Mouse (Mus musculus) stomach, embryonic 16.5 days (tissue): ENCODE data around the gene Ccnd3. TPM values are rescaled to one million over a fixed set of nuclear protein-coding genes. Genes with fewer than 3 reads are reported as not detected.
"Not testable (repeated sequence)": the region's sequence is repeated elsewhere in the genome, so short reads cannot be mapped to it uniquely, and the experiment has no call there.

Source experiments
- ATAC-seq: fragments of 200-750 bp; cut with Nextera tagmentation; 2 replicates; pipeline ENCODE4 v1.8.0; 2017; ENCODE audit warnings: moderate number of reproducible peaks, moderate TSS enrichment; ENCODE audit not compliant: insufficient read depth, low FRiP score
- H3K27ac ChIP-seq: fragments of 300-500 bp; sonication (generic); 2 replicates; pipeline ENCODE4 v1.5.1; 2014; ENCODE audit warnings: low read length
- H3K27me3 ChIP-seq: fragments of 300-500 bp; sonication (generic); 2 replicates; pipeline ENCODE4 v1.6.1; 2014; ENCODE audit warnings: low read length, control low read depth, mixed read lengths; ENCODE audit not compliant: control insufficient read depth, insufficient read depth
- H3K36me3 ChIP-seq: fragments of 300-500 bp; sonication (generic); 2 replicates; pipeline ENCODE4 v1.6.1; 2014; ENCODE audit warnings: low read length; ENCODE audit not compliant: control insufficient read depth, insufficient read depth
- H3K4me1 ChIP-seq: fragments of 300-500 bp; sonication (generic); 2 replicates; pipeline ENCODE4 v1.6.1; 2014; ENCODE audit warnings: low read length, control low read depth, mixed read lengths; ENCODE audit not compliant: control insufficient read depth, insufficient read depth
- H3K4me2 ChIP-seq: fragments of 300-500 bp; sonication (generic); 2 replicates; pipeline ENCODE4 v1.6.1; 2014; ENCODE audit warnings: low read depth, low read length, mixed read lengths
- H3K4me3 ChIP-seq: fragments of 300-500 bp; sonication (generic); replicated peaks from 2 replicates; pipeline ENCODE4 v1.5.1; 2014; ENCODE audit warnings: mild to moderate bottlenecking, low read length
- H3K9ac ChIP-seq: fragments of 300-500 bp; sonication (generic); 2 replicates; pipeline ENCODE4 v1.6.1; 2014; ENCODE audit warnings: low read length
- H3K9me3 ChIP-seq: fragments of 300-500 bp; sonication (generic); replicated peaks from 2 replicates; pipeline ENCODE4 v1.6.1; 2016; ENCODE audit warnings: low read length, control low read depth; ENCODE audit not compliant: control insufficient read depth
- WGBS: fragments of 180-500 bp; shearing (Covaris S2); extraction: QIAGEN DNeasy Blood & Tissue Kit; methylation state at CpG from one replicate; pipeline ENCODE4 v1.1.7; 2014; 5-methylcytosine and 5-hydroxymethylcytosine counted together
- polyA plus RNA-seq: library from polyadenylated mRNA; unstranded; fragments of >200 nt; fragmentation: Nextera tagmentation; extraction: Ambion mirVana; gene quantifications from 2 replicates; pipeline ENCODE4 v1.2.1, GENCODE M21; 2015

Ccnd3 gene
- polyA plus RNA-seq, 1 experiment from 2014 or later, result 340 TPM

DNA sequence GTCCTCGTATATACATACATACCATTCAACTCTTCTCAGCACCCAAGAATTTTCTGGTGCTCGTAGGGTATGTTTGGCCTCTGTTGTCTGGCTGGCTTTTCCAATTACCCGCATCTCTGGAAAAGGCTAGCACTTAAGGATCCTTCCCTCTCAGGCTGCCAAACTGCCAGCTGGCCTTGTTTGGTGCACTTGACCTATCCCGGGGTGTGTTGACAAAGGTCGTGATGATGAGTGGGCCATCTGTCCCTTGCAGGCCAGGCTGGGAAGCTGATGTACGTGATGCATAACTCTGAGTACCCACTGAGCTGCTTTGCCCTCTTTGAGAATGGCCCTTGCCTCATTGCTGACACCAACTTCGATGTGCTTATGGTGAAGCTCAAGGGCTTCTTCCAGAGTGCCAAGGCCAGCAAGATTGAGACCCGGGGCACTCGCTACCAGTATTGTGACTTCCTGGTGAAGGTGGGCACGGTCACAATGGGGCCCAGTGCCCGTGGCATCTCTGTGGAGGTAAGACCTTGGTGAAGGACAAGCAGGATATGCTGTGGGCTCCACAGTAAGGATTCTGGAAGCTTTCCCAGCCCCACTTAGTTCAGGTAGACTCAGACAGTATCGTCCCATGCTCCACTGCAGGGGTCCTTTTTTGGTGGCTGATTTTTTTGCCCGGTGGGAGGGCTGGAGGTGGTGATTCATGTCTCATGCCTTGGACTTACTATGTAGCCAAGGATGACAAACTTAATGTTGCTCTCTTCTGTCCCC, 113.9 kb downstream of the Ccnd3 start:
- ATAC-seq, result no peak
- H3K4me2 ChIP-seq, result no peak overlapping the region
- peaks cover 17% of the 10 kb centered on the region for H3K36me3 ChIP-seq
- no peaks in the 10 kb centered on the region for H3K27me3 ChIP-seq
- no peaks in the 10 kb centered on the region for H3K9me3 ChIP-seq
- 84% methylated on average over 13 of the region's 13 CpGs for WGBS
- no peaks in the 10 kb centered on the region for H3K4me1 ChIP-seq
- H3K4me3 ChIP-seq, result no peak overlapping the region
- no peak overlapping the region for H3K27ac ChIP-seq
- no peak overlapping the region for H3K9ac ChIP-seq

DNA sequence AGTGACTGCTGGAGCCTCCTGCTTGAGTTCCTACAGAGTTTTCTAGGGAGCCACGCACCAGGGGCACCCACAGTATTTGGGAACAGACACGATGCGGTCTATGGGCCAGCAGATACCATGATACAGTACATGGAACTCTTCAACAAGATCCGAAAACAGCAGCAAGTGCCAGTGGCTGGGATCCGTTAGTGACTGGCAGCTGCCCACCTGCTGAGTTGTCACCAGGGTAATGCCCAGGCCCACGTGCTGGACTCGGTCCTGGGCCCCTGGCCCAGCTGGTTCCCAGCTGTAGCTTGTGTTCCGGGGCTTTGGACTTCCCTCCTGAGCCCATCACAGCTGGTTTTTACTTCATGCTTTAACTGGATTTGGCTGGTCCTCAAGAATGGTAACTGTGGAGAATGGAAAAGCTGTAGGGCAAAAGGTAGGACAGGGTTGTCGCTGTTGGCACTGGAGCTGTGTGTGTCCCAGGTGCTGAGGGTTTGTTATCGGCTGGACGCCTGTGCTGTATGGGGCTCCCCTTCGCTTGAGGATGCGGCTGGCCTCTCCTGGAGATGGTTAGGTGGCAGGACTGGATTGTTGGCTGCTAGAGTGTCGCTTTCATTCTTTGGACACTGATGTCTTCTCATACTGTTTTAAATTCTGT, 118.2 kb downstream of the Ccnd3 start:
- no peak overlapping the region for H3K27ac ChIP-seq
- no peak overlapping the region for H3K4me3 ChIP-seq
- peaks cover 20% of the 10 kb centered on the region for H3K36me3 ChIP-seq
- no peak overlapping the region for H3K4me2 ChIP-seq
- H3K9me3 ChIP-seq, result no peaks in the 10 kb centered on the region
- H3K9ac ChIP-seq, result no peak overlapping the region
- H3K4me1 ChIP-seq, result no peaks in the 10 kb centered on the region
- WGBS, result 95% methylated on average over 14 of the region's 14 CpGs
- no peaks in the 10 kb centered on the region for H3K27me3 ChIP-seq
- no peak for ATAC-seq

DNA sequence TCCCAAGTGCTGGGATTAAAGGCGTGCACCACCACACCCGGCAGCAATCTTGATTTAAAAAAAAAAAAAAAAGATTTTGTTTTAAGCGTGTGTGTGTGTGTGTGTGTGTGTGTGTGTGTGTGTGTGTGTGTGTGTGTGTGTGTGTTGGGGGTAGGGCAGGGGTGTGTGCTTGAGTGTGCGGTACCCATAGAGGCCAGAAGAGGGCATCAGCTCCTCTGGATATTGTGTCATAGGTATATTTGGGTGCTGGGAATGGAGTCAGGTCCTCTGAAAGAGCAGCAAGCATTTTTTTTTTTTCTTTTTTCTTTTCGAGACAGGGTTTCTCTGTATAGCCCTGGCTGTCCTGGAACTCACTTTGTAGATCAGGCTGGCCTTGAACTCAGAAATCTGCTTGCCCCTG, 119.7 kb downstream of the Ccnd3 start:
- H3K9me3 ChIP-seq, ATAC-seq, H3K4me3 ChIP-seq, H3K27me3 ChIP-seq, H3K4me2 ChIP-seq, H3K4me1 ChIP-seq, H3K9ac ChIP-seq, H3K27ac ChIP-seq: not testable (repeated sequence)
- WGBS, result 100% methylated on average over 4 of the region's 5 CpGs
- H3K36me3 ChIP-seq, result peaks cover 15% of the 10 kb centered on the region

DNA sequence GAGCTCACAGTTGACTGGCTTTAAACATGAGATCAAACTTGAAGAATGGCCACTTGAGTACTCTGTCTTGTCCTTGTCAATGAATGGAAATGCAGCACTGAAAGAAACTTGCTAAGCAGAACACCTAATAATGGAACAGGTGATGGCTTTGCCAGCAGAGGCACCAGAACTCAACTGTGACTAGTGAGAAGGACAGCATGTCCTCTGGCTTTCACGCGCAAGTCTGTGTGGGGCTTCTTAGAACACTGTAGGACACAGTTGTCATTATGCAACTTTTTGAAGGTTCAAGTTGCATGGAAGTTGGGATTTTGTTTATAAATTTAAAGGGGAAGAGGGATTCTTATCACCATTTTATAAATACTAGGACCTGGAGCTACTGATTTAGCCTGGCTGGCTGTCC, 120.2 kb downstream of the Ccnd3 start:
- H3K9me3 ChIP-seq, result no peaks in the 10 kb centered on the region
- H3K4me2 ChIP-seq, result no peak overlapping the region
- WGBS, result 92% methylated on average over 2 of the region's 2 CpGs
- ATAC-seq, result no peak
- H3K9ac ChIP-seq, result no peak overlapping the region
- H3K4me1 ChIP-seq, result peaks cover 3% of the 10 kb centered on the region; the same call in 1 of the 2 replicates
- H3K4me3 ChIP-seq, result no peak overlapping the region
- peaks cover 15% of the 10 kb centered on the region for H3K36me3 ChIP-seq
- no peaks in the 10 kb centered on the region for H3K27me3 ChIP-seq
- no peak overlapping the region for H3K27ac ChIP-seq

DNA sequence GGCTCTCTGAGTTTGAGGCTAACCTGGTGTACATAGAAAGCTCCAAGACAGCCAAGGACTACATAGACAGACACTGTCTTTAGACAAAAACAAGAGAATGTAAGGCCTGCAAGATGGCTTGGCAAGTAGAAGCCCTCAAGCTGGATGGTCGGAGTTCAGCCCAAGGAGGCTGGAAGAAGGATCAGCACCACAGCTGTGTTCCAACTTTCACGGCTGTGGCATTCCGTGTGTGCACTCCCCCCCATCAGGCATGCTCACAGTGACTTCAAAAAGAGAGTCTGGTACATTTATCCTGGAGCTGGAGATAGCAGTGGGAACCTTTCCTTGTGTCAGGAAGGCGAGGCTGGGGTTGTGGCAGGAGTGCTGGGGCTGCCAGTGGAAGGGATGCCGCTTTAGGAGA, 121.2 kb downstream of the Ccnd3 start:
- WGBS, result 84% methylated on average over 5 of the region's 5 CpGs
- Histone ChIP-seq H3K27me3 (no peaks in the 10 kb centered on the region), H3K9me3 (no peaks in the 10 kb centered on the region), H3K27ac (no peak overlapping the region), H3K4me3 (no peak overlapping the region), H3K9ac (no peak overlapping the region), H3K4me2 (no peak overlapping the region), H3K4me1 (peaks cover 7% of the 10 kb centered on the region; the same call in 1 of the 2 replicates), H3K36me3 (peaks cover 15% of the 10 kb centered on the region)
- ATAC-seq, result no peak

DNA sequence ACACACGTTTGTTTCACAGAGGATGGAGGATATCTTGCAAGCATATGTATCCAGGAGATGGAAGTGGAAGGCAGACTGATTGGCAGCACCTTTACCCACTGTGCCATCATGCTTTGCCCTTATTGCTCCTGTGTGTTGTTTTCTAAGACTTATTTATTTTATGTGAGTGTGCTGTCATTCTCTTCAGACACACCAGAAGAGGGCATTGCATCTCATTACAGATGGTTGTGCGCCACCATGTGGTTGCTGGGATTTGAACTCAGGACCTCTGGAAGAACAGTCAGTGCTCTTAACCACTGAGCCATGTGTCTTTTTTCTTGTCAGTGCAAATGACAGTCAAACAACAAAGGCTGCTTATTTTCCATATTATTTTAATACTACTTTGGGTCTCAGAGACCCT, 122.9 kb downstream of the Ccnd3 start:
- no peaks in the 10 kb centered on the region for H3K9me3 ChIP-seq
- 68% methylated on average over 2 of the region's 2 CpGs for WGBS
- H3K36me3 ChIP-seq, result peaks cover 15% of the 10 kb centered on the region
- 0 out of 2 replicates have a peak overlapping the region, but pooled peaks have one; percentile 94 for H3K27ac ChIP-seq
- peak overlapping the region; percentile 97; the same call in 1 of the 2 replicates for H3K4me2 ChIP-seq
- no peak overlapping the region for H3K4me3 ChIP-seq
- no peak for ATAC-seq
- peak overlapping the region; percentile 79 for H3K9ac ChIP-seq
- H3K27me3 ChIP-seq, result no peaks in the 10 kb centered on the region
- H3K4me1 ChIP-seq, result peaks cover 8% of the 10 kb centered on the region; the same call in 1 of the 2 replicates

DNA sequence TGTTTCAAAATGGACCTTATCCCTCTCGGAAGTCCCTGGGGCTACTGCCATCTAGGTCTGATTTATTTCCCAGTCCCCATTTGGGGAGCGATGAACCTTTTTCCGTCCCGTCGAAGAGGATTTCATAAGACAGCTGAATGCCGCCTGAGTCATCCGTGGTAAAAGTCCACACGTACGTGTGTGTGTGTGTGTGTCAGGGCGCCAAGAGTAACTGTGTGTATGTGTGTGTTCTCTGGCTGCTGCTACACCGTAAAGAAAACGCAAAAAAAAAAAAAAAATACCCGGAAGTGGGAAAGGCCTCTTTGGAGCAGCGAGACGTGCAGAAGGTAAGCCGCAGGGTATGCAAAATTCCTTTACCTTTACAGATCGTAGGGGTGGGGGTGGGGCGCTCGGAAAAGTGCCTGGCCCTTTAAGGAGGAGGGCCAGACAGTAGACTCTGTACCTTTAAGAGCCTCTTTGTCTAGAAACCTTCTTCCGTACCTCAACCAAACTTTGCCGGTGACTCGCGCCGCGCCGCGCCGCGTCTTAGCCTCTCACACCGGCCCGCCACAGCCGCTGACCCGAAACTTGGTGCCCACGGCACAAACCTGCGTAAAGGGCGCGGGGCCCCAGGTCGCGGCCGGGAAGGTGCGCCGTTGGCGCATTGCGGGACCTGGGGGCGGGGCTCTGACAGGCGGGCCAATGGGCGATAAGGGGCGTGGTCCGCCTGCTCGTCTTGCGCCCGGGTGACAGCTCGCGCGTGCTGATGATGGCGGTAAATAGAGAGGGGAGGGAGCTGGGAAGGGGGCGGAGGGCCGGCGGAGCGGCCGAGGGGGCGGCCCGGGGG, 124.2 kb downstream of the Ccnd3 start:
- H3K27me3 ChIP-seq, result no peaks in the 10 kb centered on the region
- peaks cover 8% of the 10 kb centered on the region for H3K4me1 ChIP-seq
- H3K27ac ChIP-seq, result peak overlapping the region; percentile 94
- H3K9ac ChIP-seq, result peak overlapping the region; percentile 79
- H3K4me3 ChIP-seq, result peak overlapping the region; percentile 73
- under 1% methylated on average over 61 of the region's 63 CpGs for WGBS
- peaks cover 4% of the 10 kb centered on the region; the same call in 1 of the 2 replicates for H3K36me3 ChIP-seq
- ATAC-seq, result peak; percentile 95
- H3K9me3 ChIP-seq, result no peaks in the 10 kb centered on the region
- H3K4me2 ChIP-seq, result peak overlapping the region; percentile 97

DNA sequence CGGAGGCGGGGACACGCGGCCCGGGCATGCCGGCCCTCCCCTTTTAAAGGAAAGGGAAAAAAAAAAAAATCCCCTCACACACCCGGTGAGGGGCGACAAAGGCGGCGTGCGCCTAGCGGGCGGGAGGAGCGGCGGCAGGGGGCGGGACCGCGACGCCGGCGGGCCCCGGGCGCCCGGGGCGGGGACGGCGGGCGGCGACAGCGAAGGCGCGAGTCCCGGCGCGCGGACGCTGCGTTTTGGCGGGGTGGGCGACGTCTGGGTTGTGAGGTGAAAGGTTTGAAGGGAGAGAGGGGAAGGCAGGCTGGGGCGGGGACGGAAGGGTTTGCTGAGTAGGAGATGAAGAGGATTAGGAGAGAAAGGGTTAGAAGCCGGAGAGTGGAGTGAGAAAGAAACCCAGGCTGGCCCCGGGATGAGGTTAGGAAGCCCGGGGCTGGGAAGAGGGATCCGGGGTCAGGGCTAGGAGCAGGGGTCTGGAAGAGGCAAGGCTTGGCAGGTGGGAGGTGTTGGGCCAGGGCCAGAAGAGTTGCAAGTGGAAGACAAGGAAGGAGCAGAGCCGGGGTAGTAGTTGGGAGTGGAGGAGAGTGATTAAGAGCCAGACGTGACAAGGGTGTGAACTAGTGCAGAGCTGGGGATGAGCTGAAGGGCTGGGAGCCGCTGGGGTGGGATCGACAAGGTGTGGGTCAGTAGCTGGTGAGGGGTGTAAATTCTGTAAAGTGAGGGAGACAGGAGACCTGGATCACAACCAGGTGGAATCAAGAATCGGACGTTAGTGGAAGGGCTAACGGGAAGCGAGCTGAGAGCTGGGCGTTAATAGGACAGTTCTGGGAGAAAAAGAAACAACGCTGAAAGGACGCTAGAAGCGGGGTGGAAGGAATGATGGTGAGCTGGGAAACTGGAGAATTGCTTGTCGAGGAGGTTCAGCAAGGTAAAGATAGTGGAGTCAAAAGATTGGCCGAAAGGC, 125.1 kb downstream of the Ccnd3 start:
- H3K4me1 ChIP-seq, result peaks cover 8% of the 10 kb centered on the region
- peak overlapping the region; percentile 73 for H3K4me3 ChIP-seq
- H3K9me3 ChIP-seq, result no peaks in the 10 kb centered on the region
- H3K4me2 ChIP-seq, result peak overlapping the region; percentile 97
- no peaks in the 10 kb centered on the region for H3K36me3 ChIP-seq
- ATAC-seq, result peak; percentile 71; the same call in 1 of the 2 replicates
- H3K27ac ChIP-seq, result peak overlapping the region; percentile 94
- WGBS, result under 1% methylated on average over 61 of the region's 61 CpGs
- H3K9ac ChIP-seq, result peak overlapping the region; percentile 79
- no peaks in the 10 kb centered on the region for H3K27me3 ChIP-seq
